Mouse (Mus musculus) heart, adult 11 months (tissue): ENCODE data around the gene Cd244a.

ENCODE experiments used
- DNase-seq: peaks from one replicate; pipeline ENCODE4 v3.0.0; 2022

Cd244a gene

GRCm38 (mm10) chr1:171558898-171559297 is at the start of gene Cd244a:
Gene Cd244a (plus strand): TSS chr1:171559193.
- no peak for DNase-seq

- DNase-seq: no peak
These were observed 45.8 kb upstream of the Cd244a start for GRCm38 (mm10) chr1:171513234-171513633.

- no peak for DNase-seq
These were observed 45.2 kb upstream of the Cd244a start for GRCm38 (mm10) chr1:171513760-171514159.

GRCm38 (mm10) chr1:171515039-171515438 is 44.0 kb upstream of the Cd244a start:
- no peak for DNase-seq

DNA sequence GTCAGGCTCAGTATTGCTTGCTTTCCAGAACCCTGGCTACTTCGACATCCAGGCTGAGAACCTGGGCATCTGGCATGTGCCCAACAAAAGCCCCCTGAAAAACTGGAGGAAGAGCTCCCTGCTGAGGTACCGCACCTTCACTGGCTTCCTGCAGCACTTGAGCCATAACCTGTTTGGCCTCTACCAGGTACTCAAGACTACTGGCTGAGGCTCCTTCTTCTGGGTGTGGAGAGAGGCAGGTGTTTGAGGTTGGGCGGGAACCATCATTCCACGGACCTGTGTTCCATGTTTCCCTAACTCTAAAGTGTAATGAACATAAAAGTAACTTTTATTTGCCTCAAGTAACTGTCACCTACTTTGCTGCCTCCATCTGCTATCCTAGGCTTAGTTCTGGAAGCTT is 43.4 kb upstream of the Cd244a start:
- no peak for DNase-seq

DNA sequence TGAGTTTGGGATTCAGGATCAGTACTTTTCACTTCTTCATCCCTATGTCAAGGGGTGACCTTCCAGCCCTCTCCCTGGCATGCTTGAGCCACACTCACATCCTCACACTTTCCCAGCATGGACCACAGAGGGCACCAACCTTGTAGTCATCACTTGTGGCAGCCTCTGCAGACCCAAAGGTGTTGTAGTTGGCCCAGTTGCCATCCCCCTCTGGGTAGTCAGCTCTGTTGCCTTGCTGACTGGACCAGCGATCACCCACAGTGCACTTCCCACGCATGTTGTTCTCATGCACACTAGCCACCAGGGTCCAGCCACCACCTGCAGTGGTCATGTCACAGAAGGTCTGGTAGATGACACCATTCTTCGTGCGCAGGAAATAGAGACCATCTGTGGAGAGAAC is 27.6 kb upstream of the Cd244a start:
- no peak for DNase-seq

GRCm38 (mm10) chr1:171532830-171533229 is 26.2 kb upstream of the Cd244a start:
- DNase-seq: no peak

DNA sequence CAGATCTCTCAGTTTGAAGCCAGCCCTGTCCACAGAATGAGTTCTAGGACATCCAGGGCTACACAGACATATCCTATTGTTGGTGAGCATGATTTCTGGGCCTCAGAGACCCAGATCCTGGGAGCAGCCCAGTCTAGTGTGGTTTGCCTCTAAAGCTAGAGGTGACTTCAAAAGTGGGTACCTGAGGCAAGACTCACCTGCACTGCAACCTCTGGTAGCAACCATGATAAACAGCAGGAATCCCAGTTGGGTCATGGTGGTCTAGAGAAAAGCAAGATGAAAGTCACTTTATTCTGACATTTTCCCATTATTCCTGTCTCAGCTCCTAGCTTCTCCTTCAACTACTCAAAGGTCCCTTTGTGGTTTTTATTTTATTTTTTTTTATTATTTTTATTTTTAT is 24.4 kb upstream of the Cd244a start:
- no peak for DNase-seq

DNA sequence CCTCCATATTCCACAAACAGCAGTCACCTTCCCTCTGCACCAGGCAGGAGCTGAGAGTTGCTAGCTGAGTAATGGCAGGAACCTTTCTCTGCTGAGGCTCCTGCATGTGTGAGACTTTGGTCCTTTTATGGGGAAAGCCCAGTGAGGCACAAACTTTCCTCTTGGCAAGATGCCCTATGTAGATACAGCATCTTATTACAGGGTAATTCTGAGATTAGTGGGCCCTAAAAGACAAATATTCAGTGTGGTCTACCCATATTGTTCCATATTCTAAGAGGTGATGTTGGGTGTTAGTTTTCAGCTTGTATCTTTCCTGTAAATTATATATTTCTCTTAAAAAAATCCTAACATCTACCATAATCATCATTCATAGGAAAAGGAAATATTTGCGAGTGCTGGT is 23.8 kb upstream of the Cd244a start, which contains the start of gene Itln1:
TSS of gene Itln1 (minus strand) at position 101 of the 400 bp plus-strand sequence.
- no peak for DNase-seq

DNA sequence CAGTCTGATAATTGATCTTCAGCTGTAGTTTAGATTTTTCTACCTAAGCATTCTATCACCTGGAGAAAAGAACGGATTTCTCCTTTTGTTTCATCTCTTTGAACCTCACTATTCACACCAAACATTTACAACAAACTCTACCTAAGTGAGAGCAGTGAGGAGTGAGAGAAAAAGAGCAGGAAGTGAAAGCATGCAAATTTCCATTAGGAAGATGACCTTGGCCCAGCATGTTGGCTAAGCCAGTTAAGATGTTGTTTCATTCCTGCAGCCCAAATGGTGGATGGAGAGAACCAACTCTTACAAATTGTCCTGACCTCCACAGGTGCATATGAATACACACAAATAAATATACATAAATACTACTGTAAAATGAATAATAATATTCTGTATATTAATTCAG is 18.3 kb upstream of the Cd244a start:
- no peak for DNase-seq

GRCm38 (mm10) chr1:171551326-171551725 is 7.7 kb upstream of the Cd244a start:
- DNase-seq: no peak

DNA sequence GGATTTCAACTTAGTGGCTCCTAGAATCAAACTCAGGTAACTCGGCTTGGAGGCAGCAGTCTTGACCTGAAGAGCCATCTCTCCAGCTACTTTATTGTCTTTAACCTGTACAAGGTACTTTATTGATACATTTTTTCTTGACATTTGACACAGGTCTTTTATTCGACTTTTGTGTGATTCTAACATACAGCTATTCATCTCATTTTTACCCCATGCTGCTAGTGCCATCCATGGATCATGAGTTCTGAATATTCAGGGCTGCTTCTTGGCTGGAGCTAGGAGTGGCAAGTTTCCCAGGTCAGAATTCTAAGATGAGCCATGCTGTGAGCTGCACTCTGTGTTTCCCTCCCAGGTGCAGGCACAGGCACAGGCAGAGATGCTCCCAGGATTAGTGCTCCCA is 6.8 kb upstream of the Cd244a start:
- DNase-seq: no peak

- peak; percentile 24 for DNase-seq
These were observed 5.3 kb upstream of the Cd244a start for GRCm38 (mm10) chr1:171553359-171554341.

GRCm38 (mm10) chr1:171556366-171556765 is 2.6 kb upstream of the Cd244a start:
- peak; percentile 23 for DNase-seq

GRCm38 (mm10) chr1:171558407-171558806 is 586 bp upstream of the Cd244a start:
- DNase-seq: peak; percentile 73

GRCm38 (mm10) chr1:171560262-171560661 is 1.3 kb downstream of the Cd244a start:
- DNase-seq: peak; percentile 31

DNA sequence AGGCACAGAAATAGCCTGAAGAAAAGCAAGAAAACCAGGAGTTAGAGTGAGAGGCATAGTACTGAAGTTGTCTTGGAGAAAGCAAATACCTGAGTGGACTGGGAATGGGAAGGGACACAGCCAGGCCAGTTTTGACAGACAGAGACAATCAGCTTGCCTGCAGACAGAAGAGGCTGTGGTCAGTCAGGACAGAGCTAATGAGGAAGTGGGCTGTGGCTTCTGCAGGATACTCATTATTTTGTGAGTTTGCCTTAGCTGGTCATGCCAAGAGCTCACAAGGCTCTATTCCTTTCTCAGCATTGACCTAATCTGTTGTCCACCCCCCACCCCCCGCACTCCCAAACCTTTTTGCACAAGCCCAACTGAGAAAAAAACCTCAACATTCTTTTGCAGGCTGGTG is 2.2 kb downstream of the Cd244a start:
- DNase-seq: peak; percentile 88

- DNase-seq: peak; percentile 88
These were observed 2.7 kb downstream of the Cd244a start for GRCm38 (mm10) chr1:171561639-171562225.

GRCm38 (mm10) chr1:171563042-171563441 is 4.0 kb downstream of the Cd244a start:
- peak; percentile 49 for DNase-seq

DNA sequence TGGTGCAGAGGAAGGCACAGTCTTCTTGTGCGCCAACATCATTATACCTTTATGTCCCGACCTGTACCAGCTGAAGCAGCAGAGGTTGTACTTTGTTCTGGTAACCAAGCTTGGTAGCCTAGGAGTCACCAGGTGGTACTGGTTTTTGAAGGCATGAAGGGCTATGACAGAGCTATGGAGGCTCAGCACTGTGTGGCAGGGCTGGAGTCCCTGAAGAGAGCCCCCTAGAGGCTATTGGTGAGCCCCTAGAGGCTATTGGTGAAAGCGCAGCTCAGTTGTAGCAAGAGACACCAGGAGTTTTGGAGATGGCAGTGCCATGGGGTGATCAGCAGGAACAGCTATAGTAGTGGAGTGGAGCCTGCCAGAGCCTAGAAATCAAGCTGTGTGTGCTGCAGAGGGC is 5.3 kb downstream of the Cd244a start:
- DNase-seq: peak; percentile 81

DNA sequence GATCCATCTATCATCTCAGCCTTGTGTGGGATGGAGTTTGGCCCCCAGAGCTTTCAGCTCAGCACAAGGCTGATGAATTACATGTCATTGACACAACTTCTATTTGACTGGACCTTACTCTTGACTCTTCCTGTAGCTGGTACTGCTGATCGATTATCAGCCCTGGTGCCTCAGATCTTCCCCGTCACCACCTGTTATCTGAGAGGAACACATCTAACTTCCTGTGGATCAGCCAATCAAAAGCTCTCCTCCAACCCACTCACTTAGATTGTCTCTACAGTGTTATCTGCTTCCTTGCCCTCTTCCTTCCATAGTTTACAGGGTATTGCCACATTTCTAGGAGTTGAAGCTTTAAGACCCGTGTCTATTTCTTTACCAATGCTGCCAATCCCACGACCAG is 6.9 kb downstream of the Cd244a start:
- DNase-seq: peak; percentile 28

- peak; percentile 57 for DNase-seq
These were observed 7.8 kb downstream of the Cd244a start for GRCm38 (mm10) chr1:171566777-171567176.

GRCm38 (mm10) chr1:171568436-171568835 is 9.4 kb downstream of the Cd244a start:
- DNase-seq: peak; percentile 41

DNA sequence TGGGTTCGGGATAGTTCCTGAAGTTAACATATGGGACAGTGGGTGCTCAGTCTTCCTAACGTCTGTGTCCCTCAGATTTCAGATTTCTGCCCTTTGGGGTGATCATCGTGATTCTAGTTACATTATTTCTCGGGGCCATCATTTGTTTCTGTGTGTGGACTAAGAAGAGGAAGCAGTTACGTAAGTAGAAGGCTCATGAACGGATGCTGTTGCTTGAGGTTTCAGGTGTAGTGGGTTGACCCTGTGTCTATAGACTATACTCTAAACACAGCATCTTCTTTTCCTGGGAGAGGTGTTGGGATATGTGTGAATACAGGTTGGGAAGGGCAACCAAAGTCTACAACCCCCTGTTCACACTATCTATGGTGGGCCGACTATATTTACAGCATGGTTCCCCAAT is 18.2 kb downstream of the Cd244a start:
- peak; percentile 43 for DNase-seq
